ENCODE assay signal across 8 mouse cellular contexts in genomic region chr15:98831684-98832035, GRCm38 (mm10). TPM values are rescaled to one million over a fixed set of nuclear protein-coding genes. Genes with fewer than 3 reads are reported as not detected.
DNase-seq lines count a peak whose midpoint lies in the region; ATAC-seq and TF ChIP-seq lines count a peak whose summit lies in the region.

No protein-coding gene starts in this region.

- dilution Hi-C loops in CH12.LX (cut with MboI; ENCODE audit: extremely low pct_ligation_motif_present, extremely low pct_unique_long_range_greater_than_20kb, low sequenced_read_pairs) = no loop called here

- TF ChIP-seq RAD21 in CH12.LX (IDR thresholded peaks at IDR 0.05; ENCODE audit: low read depth, low read length) = no peak

- ATAC-seq in forebrain, postnatal 0 days = peak; percentile 16; the same call in 1 of the 2 replicates

- peak overlapping the region; percentile 98 for H3K27ac ChIP-seq in gastrocnemius, adult 2 months
- peak overlapping the region; percentile 78 for H3K27ac ChIP-seq in CH12.LX (ENCODE audit: insufficient read depth, low read depth)
- H3K27ac ChIP-seq in forebrain, postnatal 0 days (ENCODE audit: low read depth, low read length) = peak overlapping the region; percentile 73
- H3K27ac ChIP-seq in macrophage = peak overlapping the region; percentile 82

- in situ Hi-C loops in CH12.LX (cut with MboI; ENCODE audit: low pct_ligation_motif_present, low pct_unique_long_range_greater_than_20kb, low sequenced_read_pairs) = loop anchor here (5.0 kb wide), 1 partner anchor 36 kb away; no protein-coding TSS in a partner anchor

- no peaks in the 10 kb centered on the region for H3K27me3 ChIP-seq in CH12.LX (replicated peaks)
- no peaks in the 10 kb centered on the region for H3K27me3 ChIP-seq in forebrain, postnatal 0 days (ENCODE audit: insufficient read depth, low read length)

- WGBS in forebrain, postnatal 0 days = 13% methylated on average over 9 of the region's 9 CpGs
- WGBS in macrophage (ENCODE audit: missing documents) = 0% methylated on average over 9 of the region's 9 CpGs

- H3K4me2 ChIP-seq in CH12.LX (ENCODE audit: insufficient read depth, low read depth, poor library complexity, severe bottlenecking) = peak overlapping the region; percentile 96
- peak overlapping the region; percentile 66 for H3K4me2 ChIP-seq in forebrain, postnatal 0 days (ENCODE audit: low read depth)

- H3K9ac ChIP-seq in CH12.LX (ENCODE audit: insufficient read depth, low read depth) = peak overlapping the region; percentile 71
- H3K9ac ChIP-seq in forebrain, postnatal 0 days = peak overlapping the region; percentile 46; the same call in 1 of the 2 replicates

- no peak for TF ChIP-seq POLR2A in CH12.LX (IDR thresholded peaks at IDR 0.05; ENCODE audit: low read depth, low read length)

- H3K36me3 ChIP-seq in CH12.LX (replicated peaks in 1 of 2; ENCODE audit: control insufficient read depth in 1 of 2, insufficient read depth in 1 of 2, low read length in 1 of 2) (peaks cover 38 to 63% of the 10 kb centered on the region in 2 experiments), macrophage (ENCODE audit: inconsistent target) (peaks cover 26% of the 10 kb centered on the region)
- H3K36me3 ChIP-seq in forebrain, postnatal 0 days (ENCODE audit: insufficient read depth) = peaks cover 34% of the 10 kb centered on the region

- peaks cover 5 to 28% of the 10 kb centered on the region in 2 experiments; a peak in 3 of 4 replicates for H3K4me1 ChIP-seq in CH12.LX (ENCODE audit: control insufficient read depth in 1 of 2, insufficient read depth in 2 of 2)
- H3K4me1 ChIP-seq in forebrain, postnatal 0 days (ENCODE audit: insufficient read depth) = no peaks in the 10 kb centered on the region

- TF ChIP-seq EP300 in CH12.LX (IDR thresholded peaks at IDR 0.05; ENCODE audit: low read length) = no peak

- peak overlapping the region; percentile 92 for H3K4me3 ChIP-seq in gastrocnemius, adult 2 months
- H3K4me3 ChIP-seq in CH12.LX (replicated peaks in 1 of 3; ENCODE audit: low read depth in 2 of 3, low read length in 2 of 3, poor library complexity in 1 of 3) (peak overlapping the region; percentile 60 to 71 (median 64)), macrophage (ENCODE audit: inconsistent target) (peak overlapping the region; percentile 13; the same call in 1 of the 2 replicates)
- peak overlapping the region; percentile 85 for H3K4me3 ChIP-seq in forebrain, postnatal 0 days (ENCODE audit: low read depth, low read length)

- H3K9me3 ChIP-seq in CH12.LX (replicated peaks; ENCODE audit: low read length) = no peaks in the 10 kb centered on the region
- H3K9me3 ChIP-seq in forebrain, postnatal 0 days (ENCODE audit: low read length) = no peaks in the 10 kb centered on the region

- H3K79me2 ChIP-seq in CH12.LX (replicated peaks; ENCODE audit: control insufficient read depth, extremely low read depth, insufficient read depth, poor library complexity, severe bottlenecking) (peaks cover 8% of the 10 kb centered on the region; the same call in 1 of the 2 replicates), macrophage (ENCODE audit: inconsistent target) (peaks cover 44% of the 10 kb centered on the region)

- intact Hi-C loops in gastrocnemius, adult 2 months (cut with DNase I) = loop anchor here (5.0 kb wide), 1 partner anchor 36 kb away; no protein-coding TSS in a partner anchor

- TF ChIP-seq CTCF in gastrocnemius, adult 2 months (IDR thresholded peaks at IDR 0.05) = no peak
- TF ChIP-seq CTCF in CH12.LX (conservative IDR thresholded peaks at IDR 0.05 in 1 of 2, IDR thresholded peaks at IDR 0.05 in 1 of 2; ENCODE audit: low read depth in 2 of 2, low read length in 2 of 2) = no peak
- no peak for TF ChIP-seq CTCF in forebrain, postnatal 0 days (IDR thresholded peaks at IDR 0.05; ENCODE audit: low read depth)

- DNase-seq in gastrocnemius, adult 2 months = no peak
- DNase-seq in gastrocnemius, adult 8-10 months (ENCODE audit: low spot score in 2 of 2) = no peak
- no peak for DNase-seq in CH12.LX (ENCODE audit: extremely low read depth)
- no peak for DNase-seq in forebrain, postnatal 0 days
- no peak for DNase-seq in adrenal gland, postnatal 10 days
- DNase-seq in kidney, adult 18-20 months = no peak
- DNase-seq in thymus, postnatal 14 days = no peak

TF ChIP-seq in CH12.LX, 34 proteins besides CTCF, POLR2A, EP300 and RAD21:
- TF ChIP-seq POLR2AphosphoS2 (IDR thresholded peaks at IDR 0.05; ENCODE audit: low read depth, low read length) = peak; percentile 37; the same call in 1 of the 2 replicates
- no peak for TF ChIP-seq UBTF (IDR thresholded peaks at IDR 0.05; ENCODE audit: low read depth, low read length)

RNA-seq across cellular contexts. Expression of gene Prkag1, which starts 0.3 kb away (rescaled TPM):
- total RNA-seq in gastrocnemius, adult 2 months (2021) = 10 to 100 TPM; 49.0 to 59.5 TPM
- total RNA-seq in gastrocnemius, adult 8-10 months (2022) = 10 to 100 TPM; 43.8 to 55.0 (median 46.9) TPM
- total RNA-seq in CH12.LX (2012; rRNA removed) = 49.4 and 63.2 TPM in 2 replicates
- total RNA-seq in CH12.LX (2014; rRNA removed) = 87.5 and 89.4 TPM in 2 replicates
- polyA plus RNA-seq in CH12.LX (2012; ENCODE audit: insufficient read length, low read depth) = 66.1 and 73.2 TPM in 2 replicates
- total RNA-seq in forebrain, postnatal 0 days (2014; rRNA removed) = 46.5 and 48.3 TPM in 2 replicates
- polyA plus RNA-seq in forebrain, postnatal 0 days (2015; fragmentation: Nextera tagmentation; extraction: Ambion mirVana) = 55.0 and 58.4 TPM in 2 replicates
- total RNA-seq in macrophage (2018; cell fraction: chromatin; rRNA removed) = 10 to 100 TPM; 22.0 to 92.3 (median 54.9) TPM
- total RNA-seq in macrophage (2018; cell fraction: cytosol; rRNA removed) = 10 to 100 TPM; 22.1 to 38.1 (median 31.7) TPM
- 10 to 100 TPM; 20.7 to 67.8 (median 38.8) TPM for total RNA-seq in macrophage (2018; cell fraction: nucleus; rRNA removed)
- polyA plus RNA-seq in macrophage (2018) = 34.9 to 43.9 TPM (median 40.2 TPM) in 3 replicates
- total RNA-seq in adrenal gland, postnatal 10 days (2021) = 10 to 100 TPM; 65.7 to 71.5 TPM

RNA-seq across cellular contexts. Expression of gene Ddn, which starts 22.4 kb away (rescaled TPM):
- under 1 TPM; 0.33 to 0.78 TPM for total RNA-seq in gastrocnemius, adult 2 months (2021)
- under 1 TPM; 0.12 to 0.67 (median 0.43) TPM for total RNA-seq in gastrocnemius, adult 8-10 months (2022)
- total RNA-seq in CH12.LX (2012; rRNA removed) = 0.04 TPM in 1 of 2 replicates, not detected in the other
- not detected in 2 replicates for total RNA-seq in CH12.LX (2014; rRNA removed)
- 0.08 TPM in 1 of 2 replicates, not detected in the other for polyA plus RNA-seq in CH12.LX (2012; ENCODE audit: insufficient read length, low read depth)
- 36.3 and 49.6 TPM in 2 replicates for total RNA-seq in forebrain, postnatal 0 days (2014; rRNA removed)
- polyA plus RNA-seq in forebrain, postnatal 0 days (2015; fragmentation: Nextera tagmentation; extraction: Ambion mirVana) = 2.2 TPM in 2 replicates
- under 1 TPM in 1 of 26 experiments, not detected in 25; 0.20 TPM for total RNA-seq in macrophage (2018; cell fraction: chromatin; rRNA removed)
- under 1 TPM in 9 of 26 experiments, not detected in 17; 0.04 to 0.26 (median 0.05) TPM for total RNA-seq in macrophage (2018; cell fraction: cytosol; rRNA removed)
- under 1 TPM in 5 of 26 experiments, not detected in 21; 0.20 to 0.85 (median 0.27) TPM for total RNA-seq in macrophage (2018; cell fraction: nucleus; rRNA removed)
- polyA plus RNA-seq in macrophage (2018) = 0.06 TPM in 1 of 3 replicates, not detected in the others
- total RNA-seq in adrenal gland, postnatal 10 days (2021) = under 1 TPM; 0.09 to 0.21 TPM

RNA-seq across cellular contexts. Expression of gene Kmt2d, which starts 39.3 kb away (rescaled TPM):
- total RNA-seq in gastrocnemius, adult 2 months (2021) = 10 to 100 TPM; 53.6 to 56.3 TPM
- 10 to 100 TPM; 52.6 to 67.2 (median 59.1) TPM for total RNA-seq in gastrocnemius, adult 8-10 months (2022)
- total RNA-seq in CH12.LX (2012; rRNA removed) (14.1 and 15.6 TPM in 2 replicates), CH12.LX (2014; rRNA removed) (4.3 and 4.8 TPM in 2 replicates)
- polyA plus RNA-seq in CH12.LX (2012; ENCODE audit: insufficient read length, low read depth) (22.7 TPM in 2 replicates), macrophage (2018) (17.3 to 22.5 TPM (median 19.8 TPM) in 3 replicates)
- total RNA-seq in forebrain, postnatal 0 days (2014; rRNA removed) = 22.7 and 25.8 TPM in 2 replicates
- polyA plus RNA-seq in forebrain, postnatal 0 days (2015; fragmentation: Nextera tagmentation; extraction: Ambion mirVana) = 2.9 and 6.2 TPM in 2 replicates
- 100 to 1,000 TPM; 122 to 676 (median 339) TPM for total RNA-seq in macrophage (2018; cell fraction: chromatin; rRNA removed)
- 10 to 100 TPM; 43.4 to 81.0 (median 59.4) TPM for total RNA-seq in macrophage (2018; cell fraction: cytosol; rRNA removed)
- total RNA-seq in macrophage (2018; cell fraction: nucleus; rRNA removed) = 100 to 1,000 TPM in 25 of 26 experiments, 10 to 100 TPM in 1; 94.8 to 215 (median 174) TPM
- total RNA-seq in adrenal gland, postnatal 10 days (2021) = 10 to 100 TPM; 47.5 to 64.2 TPM

RNA-seq across cellular contexts. Expression of gene Wnt1, which starts 42.0 kb away (rescaled TPM):
- total RNA-seq in gastrocnemius, adult 2 months (2021) = under 1 TPM in 1 of 2 experiments, not detected in 1; 0.08 TPM
- total RNA-seq in gastrocnemius, adult 8-10 months (2022) = not detected
- total RNA-seq in CH12.LX (2012; rRNA removed) (not detected in 2 replicates), CH12.LX (2014; rRNA removed) (not detected in 2 replicates)
- polyA plus RNA-seq in CH12.LX (2012; ENCODE audit: insufficient read length, low read depth) (not detected in 2 replicates), macrophage (2018) (not detected in 3 replicates)
- not detected in 2 replicates for total RNA-seq in forebrain, postnatal 0 days (2014; rRNA removed)
- polyA plus RNA-seq in forebrain, postnatal 0 days (2015; fragmentation: Nextera tagmentation; extraction: Ambion mirVana) = 0.33 and 0.35 TPM in 2 replicates
- not detected for total RNA-seq in macrophage (2018; cell fraction: chromatin; rRNA removed)
- total RNA-seq in macrophage (2018; cell fraction: cytosol; rRNA removed) = under 1 TPM in 2 of 26 experiments, not detected in 24; 0.05 to 0.10 TPM
- total RNA-seq in macrophage (2018; cell fraction: nucleus; rRNA removed) = under 1 TPM in 1 of 26 experiments, not detected in 25; 0.23 TPM
- under 1 TPM in 1 of 2 experiments, not detected in 1; 0.12 TPM for total RNA-seq in adrenal gland, postnatal 10 days (2021)

RNA-seq across cellular contexts. Expression of gene Wnt10b, which starts 53.7 kb away (rescaled TPM):
- 1 to 10 TPM in 1 of 2 experiments, under 1 TPM in 1; 0.97 to 1.4 TPM for total RNA-seq in gastrocnemius, adult 2 months (2021)
- 1 to 10 TPM in 1 of 4 experiments, under 1 TPM in 3; 0.48 to 1.1 (median 0.85) TPM for total RNA-seq in gastrocnemius, adult 8-10 months (2022)
- total RNA-seq in CH12.LX (2012; rRNA removed) = 19.1 and 25.4 TPM in 2 replicates
- 61.6 and 64.4 TPM in 2 replicates for total RNA-seq in CH12.LX (2014; rRNA removed)
- polyA plus RNA-seq in CH12.LX (2012; ENCODE audit: insufficient read length, low read depth) = 56.2 and 58.0 TPM in 2 replicates
- 0.31 and 1.1 TPM in 2 replicates for total RNA-seq in forebrain, postnatal 0 days (2014; rRNA removed)
- polyA plus RNA-seq in forebrain, postnatal 0 days (2015; fragmentation: Nextera tagmentation; extraction: Ambion mirVana) = not detected in 2 replicates
- not detected for total RNA-seq in macrophage (2018; cell fraction: chromatin; rRNA removed)
- total RNA-seq in macrophage (2018; cell fraction: cytosol; rRNA removed) = under 1 TPM in 1 of 26 experiments, not detected in 25; 0.05 TPM
- total RNA-seq in macrophage (2018; cell fraction: nucleus; rRNA removed) = not detected
- polyA plus RNA-seq in macrophage (2018) = not detected in 3 replicates
- 1 to 10 TPM in 1 of 2 experiments, under 1 TPM in 1; 0.96 to 1.1 TPM for total RNA-seq in adrenal gland, postnatal 10 days (2021)

Comparison
In these comparisons a context has a peak if more than half of its experiments do, and no peak if none do; other contexts are left out.
1. H3K4me3 ChIP-seq: peak in every context shown above with its lines; median percentile 92 in gastrocnemius, adult 2 months; 85 in forebrain, postnatal 0 days; 64 in CH12.LX; 13 in macrophage.
2. RNA of gene Ddn, which starts 22.4 kb away (total RNA-seq): 36.3 to 49.6 TPM in forebrain, postnatal 0 days; 0.33 to 0.78 TPM in gastrocnemius, adult 2 months, 0.12 to 0.67 TPM in gastrocnemius, adult 8-10 months, 0.09 to 0.21 TPM in adrenal gland, postnatal 10 days and 0.04 TPM in CH12.LX; every median in the first group is over 10 times any median in the second.
3. Peak in every context shown above with its lines, with median percentiles within 50 percentile points of each other: H3K27ac ChIP-seq.